Mouse (Mus musculus): ENCODE measurements around the gene Mab21l1. TPM values are rescaled to one million over a fixed set of nuclear protein-coding genes. Genes with fewer than 3 reads are reported as not detected.

Gene Mab21l1
- polyA plus RNA-seq, 1 experiment from 2014 or later, result 68.5 TPM

DNA sequence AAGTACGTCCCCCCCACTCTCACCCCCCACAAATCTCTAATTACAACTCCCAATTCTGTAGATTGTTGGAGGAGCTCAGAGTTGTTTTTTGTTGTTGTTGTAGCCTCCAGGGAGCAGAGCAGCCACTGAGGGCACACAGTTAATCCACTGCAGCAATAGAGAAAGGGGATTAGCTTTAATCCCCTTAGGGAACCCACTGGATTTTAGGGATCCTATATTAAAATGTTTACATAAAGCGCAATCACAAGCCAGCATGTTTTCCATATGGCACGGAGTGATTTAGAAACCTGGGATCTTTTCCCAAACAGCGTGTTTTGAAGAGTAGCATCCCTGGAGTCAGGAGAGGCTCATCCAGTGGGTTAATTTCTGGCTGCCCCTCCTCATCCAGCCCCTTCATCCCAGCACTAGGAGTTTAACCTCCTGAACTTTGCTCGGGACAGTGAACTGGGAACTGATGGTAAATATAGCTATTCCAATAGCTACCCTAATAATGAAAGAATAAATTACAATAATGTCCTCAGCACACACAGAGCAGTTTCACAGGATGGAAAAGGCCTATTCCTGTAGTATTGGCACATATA, 6.4 kb downstream of the Mab21l1 start:
- no peaks in the 10 kb centered on the region for H3K9me3 ChIP-seq (ENCODE audit: control insufficient read depth, low read length)
- peak; percentile 7 for DNase-seq (ENCODE audit: low spot score)
- no peak overlapping the region for H3K9ac ChIP-seq (ENCODE audit: low read depth, low read length)
- peaks cover 9% of the 10 kb centered on the region; the same call in 1 of the 2 replicates for H3K27me3 ChIP-seq (ENCODE audit: control insufficient read depth, insufficient read depth, low read length)
- no peak for ATAC-seq (ENCODE audit: low FRiP score)
- no peak overlapping the region for H3K4me3 ChIP-seq (ENCODE audit: low read depth, low read length)
- no peak overlapping the region for H3K4me2 ChIP-seq (replicated peaks; ENCODE audit: low read depth, low read length)
- no peaks in the 10 kb centered on the region for H3K36me3 ChIP-seq (ENCODE audit: control insufficient read depth, insufficient read depth, low read length)
- 16% methylated on average over 5 of the region's 5 CpGs for WGBS
- peak overlapping the region; percentile 42; the same call in 1 of the 2 replicates for H3K27ac ChIP-seq (ENCODE audit: low read depth, low read length)
- no peaks in the 10 kb centered on the region for H3K4me1 ChIP-seq (replicated peaks; ENCODE audit: control insufficient read depth, insufficient read depth, low read length)

DNA sequence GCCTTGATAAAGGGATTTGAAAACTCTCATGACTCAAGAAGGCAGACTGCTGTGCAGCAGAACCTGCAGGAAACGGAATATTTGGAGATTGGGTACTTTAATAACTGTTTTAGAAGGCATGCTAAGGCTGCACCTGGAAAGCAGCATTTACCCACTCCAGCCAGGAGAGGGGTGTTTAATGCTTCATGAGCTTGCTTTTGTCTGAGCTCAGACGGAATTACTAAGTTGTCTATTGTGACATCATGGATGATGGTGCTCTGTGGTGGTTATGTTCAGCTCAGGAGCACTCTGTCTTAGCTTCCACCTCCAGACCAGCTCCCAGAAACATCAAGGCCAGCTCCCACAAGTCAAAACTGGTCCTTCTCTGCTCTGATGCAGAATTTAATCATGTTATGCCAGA, 7.5 kb downstream of the Mab21l1 start:
- 49% methylated on average over 2 of the region's 2 CpGs for WGBS
- H3K9ac ChIP-seq (ENCODE audit: low read depth, low read length), result no peak overlapping the region
- no peak overlapping the region for H3K27ac ChIP-seq (ENCODE audit: low read depth, low read length)
- H3K9me3 ChIP-seq (ENCODE audit: control insufficient read depth, low read length), result no peaks in the 10 kb centered on the region
- H3K27me3 ChIP-seq (ENCODE audit: control insufficient read depth, insufficient read depth, low read length), result peaks cover 6% of the 10 kb centered on the region; the same call in 1 of the 2 replicates
- no peak for DNase-seq (ENCODE audit: low spot score)
- H3K4me1 ChIP-seq (replicated peaks; ENCODE audit: control insufficient read depth, insufficient read depth, low read length), result no peaks in the 10 kb centered on the region
- ATAC-seq (ENCODE audit: low FRiP score), result no peak
- H3K36me3 ChIP-seq (ENCODE audit: control insufficient read depth, insufficient read depth, low read length), result no peaks in the 10 kb centered on the region
- no peak overlapping the region for H3K4me3 ChIP-seq (ENCODE audit: low read depth, low read length)
- no peak overlapping the region for H3K4me2 ChIP-seq (replicated peaks; ENCODE audit: low read depth, low read length)

DNA sequence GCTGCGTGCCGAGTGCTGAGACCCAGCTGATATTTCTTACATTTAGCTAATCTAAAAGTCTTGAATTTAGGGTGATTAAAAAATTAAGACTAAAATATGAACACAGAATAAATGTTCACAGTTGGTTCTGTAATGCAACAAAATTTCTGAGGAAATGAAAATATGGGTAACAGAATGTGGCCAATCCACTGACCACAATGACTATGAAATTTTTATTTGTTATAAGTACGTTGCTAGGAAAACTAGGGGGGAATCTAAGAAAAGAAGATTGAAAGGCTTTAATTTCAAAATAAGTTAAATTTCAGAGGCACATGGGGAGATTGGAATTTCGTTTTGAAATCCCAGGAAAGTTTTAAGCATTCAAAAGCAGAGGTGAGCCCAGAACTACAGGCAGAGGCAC, 8.3 kb downstream of the Mab21l1 start:
- Histone ChIP-seq H3K27me3 (ENCODE audit: control insufficient read depth, insufficient read depth, low read length) (peaks cover 4% of the 10 kb centered on the region; the same call in 1 of the 2 replicates), H3K4me1 (replicated peaks; ENCODE audit: control insufficient read depth, insufficient read depth, low read length) (no peaks in the 10 kb centered on the region), H3K36me3 (ENCODE audit: control insufficient read depth, insufficient read depth, low read length) (no peaks in the 10 kb centered on the region), H3K27ac (ENCODE audit: low read depth, low read length) (no peak overlapping the region), H3K9ac (ENCODE audit: low read depth, low read length) (no peak overlapping the region), H3K4me2 (replicated peaks; ENCODE audit: low read depth, low read length) (no peak overlapping the region), H3K4me3 (ENCODE audit: low read depth, low read length) (no peak overlapping the region), H3K9me3 (ENCODE audit: control insufficient read depth, low read length) (no peaks in the 10 kb centered on the region)
- no peak for ATAC-seq (ENCODE audit: low FRiP score)
- 78% methylated on average over 4 of the region's 4 CpGs for WGBS
- DNase-seq (ENCODE audit: low spot score), result no peak

DNA sequence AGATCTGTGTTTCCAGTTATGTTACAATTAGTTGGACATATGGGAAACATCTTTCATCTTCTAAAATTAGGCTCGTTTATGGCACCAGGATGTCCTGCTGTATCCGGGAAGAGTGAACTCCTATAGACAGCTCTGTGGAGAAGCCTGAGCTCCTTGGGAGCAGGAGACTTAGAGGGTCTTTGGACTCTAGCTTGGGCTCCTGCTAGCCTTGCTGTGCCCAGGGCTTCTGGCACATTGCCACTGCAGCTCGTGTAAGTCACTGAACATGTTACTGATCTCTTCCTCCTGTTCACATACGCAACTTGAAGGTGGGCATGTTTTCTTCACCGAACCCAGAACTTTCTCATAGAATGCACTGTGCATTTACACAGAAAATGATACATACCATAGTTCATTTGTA, 9.9 kb downstream of the Mab21l1 start:
- Histone ChIP-seq H3K9me3 (ENCODE audit: control insufficient read depth, low read length) (no peaks in the 10 kb centered on the region), H3K27ac (ENCODE audit: low read depth, low read length) (no peak overlapping the region), H3K4me3 (ENCODE audit: low read depth, low read length) (no peak overlapping the region), H3K4me1 (replicated peaks; ENCODE audit: control insufficient read depth, insufficient read depth, low read length) (no peaks in the 10 kb centered on the region), H3K4me2 (replicated peaks; ENCODE audit: low read depth, low read length) (no peak overlapping the region), H3K36me3 (ENCODE audit: control insufficient read depth, insufficient read depth, low read length) (no peaks in the 10 kb centered on the region), H3K27me3 (ENCODE audit: control insufficient read depth, insufficient read depth, low read length) (no peaks in the 10 kb centered on the region), H3K9ac (ENCODE audit: low read depth, low read length) (no peak overlapping the region)
- no peak for DNase-seq (ENCODE audit: low spot score)
- 77% methylated on average over 5 of the region's 5 CpGs for WGBS
- ATAC-seq (ENCODE audit: low FRiP score), result no peak

DNA sequence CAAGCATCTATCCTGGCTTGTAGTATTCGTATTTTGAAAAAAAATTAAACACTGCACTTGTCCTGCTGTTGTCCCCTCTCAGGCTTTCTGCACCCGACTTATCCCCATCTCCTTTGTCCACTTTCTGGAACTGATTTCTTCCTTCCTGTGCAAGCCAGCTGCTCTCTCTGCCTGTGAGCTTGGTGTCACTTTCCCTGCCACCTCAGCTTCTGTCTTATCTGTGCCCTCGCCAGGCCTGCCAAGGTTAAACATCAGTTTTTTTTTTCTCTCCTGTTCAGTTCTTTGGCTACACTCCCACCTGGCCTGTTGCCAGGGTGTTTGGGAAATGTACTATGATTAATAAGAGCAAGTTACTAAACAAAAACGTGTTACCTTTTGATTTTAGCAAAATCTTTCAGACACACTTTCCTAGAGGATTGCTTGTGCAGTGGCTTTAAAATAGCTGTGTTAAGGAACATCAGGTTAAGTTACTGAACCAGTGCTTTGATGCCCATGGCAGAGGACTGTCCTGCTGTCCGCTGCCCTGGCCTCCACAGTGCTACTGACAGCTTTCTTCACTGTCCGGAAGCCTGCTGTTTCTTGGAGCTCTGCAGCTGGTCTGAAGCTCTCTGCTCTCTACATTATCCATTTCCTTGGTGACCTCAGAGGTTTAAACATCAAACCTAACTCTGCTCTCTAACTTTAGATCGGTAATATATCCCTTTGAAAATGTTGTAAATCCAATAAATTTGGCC, 11.7 kb downstream of the Mab21l1 start:
- H3K4me1 ChIP-seq (replicated peaks; ENCODE audit: control insufficient read depth, insufficient read depth, low read length), result no peaks in the 10 kb centered on the region
- no peak for ATAC-seq (ENCODE audit: low FRiP score)
- no peak overlapping the region for H3K27ac ChIP-seq (ENCODE audit: low read depth, low read length)
- no peak overlapping the region for H3K4me3 ChIP-seq (ENCODE audit: low read depth, low read length)
- WGBS, result 66% methylated on average over 7 of the region's 7 CpGs
- no peaks in the 10 kb centered on the region for H3K36me3 ChIP-seq (ENCODE audit: control insufficient read depth, insufficient read depth, low read length)
- no peak overlapping the region for H3K9ac ChIP-seq (ENCODE audit: low read depth, low read length)
- H3K4me2 ChIP-seq (replicated peaks; ENCODE audit: low read depth, low read length), result no peak overlapping the region
- H3K27me3 ChIP-seq (ENCODE audit: control insufficient read depth, insufficient read depth, low read length), result no peaks in the 10 kb centered on the region
- DNase-seq (ENCODE audit: low spot score), result no peak
- no peaks in the 10 kb centered on the region for H3K9me3 ChIP-seq (ENCODE audit: control insufficient read depth, low read length)

DNA sequence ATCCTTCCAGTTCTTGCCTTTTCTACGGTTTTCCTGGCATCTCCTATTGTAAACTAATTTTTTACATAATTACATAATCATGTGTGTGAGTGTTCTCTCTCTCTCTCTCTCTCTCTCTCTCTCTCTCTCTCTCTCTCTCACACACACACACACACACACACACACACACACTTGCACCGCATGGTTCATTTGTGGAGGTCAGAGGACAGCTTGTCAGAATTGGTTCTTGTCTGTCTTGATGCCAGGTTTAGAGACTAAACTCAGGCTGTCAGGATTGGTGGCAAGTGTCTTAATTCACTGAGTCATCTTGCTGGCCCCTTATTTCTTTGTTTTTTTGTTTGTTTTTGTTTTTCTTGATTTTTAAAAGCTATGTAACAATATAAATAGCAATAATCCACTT, 12.5 kb downstream of the Mab21l1 start:
- ATAC-seq (ENCODE audit: low FRiP score) (no peak), DNase-seq (ENCODE audit: low spot score) (no peak)
- 68% methylated on average over 2 of the region's 2 CpGs for WGBS
- Histone ChIP-seq H3K4me3 (ENCODE audit: low read depth, low read length) (no peak overlapping the region), H3K9ac (ENCODE audit: low read depth, low read length) (no peak overlapping the region), H3K4me1 (replicated peaks; ENCODE audit: control insufficient read depth, insufficient read depth, low read length) (no peaks in the 10 kb centered on the region), H3K27ac (ENCODE audit: low read depth, low read length) (no peak overlapping the region), H3K36me3 (ENCODE audit: control insufficient read depth, insufficient read depth, low read length) (no peaks in the 10 kb centered on the region), H3K27me3 (ENCODE audit: control insufficient read depth, insufficient read depth, low read length) (no peaks in the 10 kb centered on the region), H3K9me3 (ENCODE audit: control insufficient read depth, low read length) (no peaks in the 10 kb centered on the region), H3K4me2 (replicated peaks; ENCODE audit: low read depth, low read length) (no peak overlapping the region)

DNA sequence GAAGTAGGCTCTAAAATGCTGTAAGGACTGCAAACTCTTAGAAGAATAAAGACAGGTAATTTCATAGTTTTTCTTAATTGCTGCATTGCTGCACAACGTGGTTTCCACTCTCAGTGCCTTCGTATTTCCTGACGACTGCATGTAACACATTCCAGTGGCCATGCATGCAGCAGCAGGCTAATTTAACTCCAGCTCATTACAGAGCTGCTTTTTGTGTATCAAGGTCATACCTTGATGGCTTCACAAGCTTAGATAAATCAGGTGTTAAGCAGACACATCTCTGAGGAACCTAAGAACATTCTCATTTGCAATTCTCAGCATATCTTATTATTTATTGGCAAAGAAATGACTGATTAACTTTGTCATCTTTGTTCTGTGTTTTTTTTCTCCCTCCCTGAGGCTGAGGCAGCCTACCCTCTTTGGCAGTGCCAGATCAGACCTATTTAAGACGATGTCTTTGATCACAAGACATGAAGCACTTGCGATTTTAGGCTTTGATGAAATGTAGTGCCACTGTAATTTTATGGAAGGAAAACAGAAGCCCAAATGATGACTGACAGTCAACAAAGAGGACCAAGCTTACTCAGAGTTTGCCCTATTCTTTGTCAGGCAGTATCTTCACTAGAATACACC, 32.8 kb downstream of the Mab21l1 start:
- H3K4me3 ChIP-seq (ENCODE audit: low read depth, low read length), result no peak overlapping the region
- whole genome bisulfite sequencing, result 74% methylated on average over 5 of the region's 5 CpGs
- no peak for DNase-seq (ENCODE audit: low spot score)
- H3K4me2 ChIP-seq (replicated peaks; ENCODE audit: low read depth, low read length), result no peak overlapping the region
- no peaks in the 10 kb centered on the region for H3K9me3 ChIP-seq (ENCODE audit: control insufficient read depth, low read length)
- no peaks in the 10 kb centered on the region for H3K27me3 ChIP-seq (ENCODE audit: control insufficient read depth, insufficient read depth, low read length)
- no peaks in the 10 kb centered on the region for H3K4me1 ChIP-seq (replicated peaks; ENCODE audit: control insufficient read depth, insufficient read depth, low read length)
- H3K9ac ChIP-seq (ENCODE audit: low read depth, low read length), result no peak overlapping the region
- H3K36me3 ChIP-seq (ENCODE audit: control insufficient read depth, insufficient read depth, low read length), result no peaks in the 10 kb centered on the region
- ATAC-seq (ENCODE audit: low FRiP score), result no peak
- no peak overlapping the region for H3K27ac ChIP-seq (ENCODE audit: low read depth, low read length)

DNA sequence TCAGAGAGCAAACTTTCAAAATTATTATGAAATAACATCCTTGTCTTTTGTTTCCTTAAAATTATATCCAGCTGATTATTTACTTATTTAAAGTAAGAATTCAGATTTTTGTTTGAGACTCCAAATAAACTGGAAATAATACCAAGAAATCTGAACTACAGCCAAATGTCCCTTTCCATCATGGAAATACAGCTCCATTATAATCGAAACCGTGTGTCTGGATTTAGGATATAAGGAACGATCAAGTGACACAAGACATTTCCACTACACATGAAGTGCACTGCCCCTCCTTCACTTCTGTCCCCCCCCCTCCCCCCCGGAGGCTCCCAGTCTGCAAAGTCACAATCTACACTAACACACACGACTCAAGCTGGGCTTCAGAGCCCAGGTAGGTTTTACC, 33.8 kb downstream of the Mab21l1 start:
- Histone ChIP-seq H3K9me3 (ENCODE audit: control insufficient read depth, low read length) (no peaks in the 10 kb centered on the region), H3K4me3 (ENCODE audit: low read depth, low read length) (no peak overlapping the region), H3K4me1 (replicated peaks; ENCODE audit: control insufficient read depth, insufficient read depth, low read length) (no peaks in the 10 kb centered on the region), H3K9ac (ENCODE audit: low read depth, low read length) (no peak overlapping the region), H3K27me3 (ENCODE audit: control insufficient read depth, insufficient read depth, low read length) (no peaks in the 10 kb centered on the region), H3K27ac (ENCODE audit: low read depth, low read length) (no peak overlapping the region), H3K36me3 (ENCODE audit: control insufficient read depth, insufficient read depth, low read length) (no peaks in the 10 kb centered on the region), H3K4me2 (replicated peaks; ENCODE audit: low read depth, low read length) (no peak overlapping the region)
- ATAC-seq (ENCODE audit: low FRiP score), result no peak
- 84% methylated on average over 5 of the region's 5 CpGs for WGBS
- DNase-seq (ENCODE audit: low spot score), result no peak

All from hindbrain, embryonic 11.5 days (tissue).